Mouse (Mus musculus) liver, embryonic 11.5 days (tissue): ENCODE data around the gene Sept11. TPM values are rescaled to one million over a fixed set of nuclear protein-coding genes. Genes with fewer than 3 reads are reported as not detected.

Experiments
- ATAC-seq: fragments of 200-750 bp; cut with Nextera tagmentation; replicated peaks from 2 replicates; pipeline ENCODE4 v1.8.0; 2017; ENCODE audit warnings: moderate number of reproducible peaks, mild to moderate bottlenecking, moderate TSS enrichment, moderate library complexity; ENCODE audit not compliant: low FRiP score
- DNase-seq: peaks from one replicate; pipeline ENCODE4 v3.0.0-alpha.2; 2017; ENCODE audit warnings: low spot score
- H3K27ac ChIP-seq: fragments of 300-500 bp; sonication (generic); 2 replicates; pipeline ENCODE4 v1.5.1; 2014; ENCODE audit warnings: mild to moderate bottlenecking, low read depth, low read length, control low read depth
- H3K27me3 ChIP-seq: fragments of 300-500 bp; sonication (generic); replicated peaks from 2 replicates; pipeline ENCODE4 v1.6.1; 2014; ENCODE audit warnings: low read length, mixed read lengths; ENCODE audit not compliant: control insufficient read depth, insufficient read depth
- H3K36me3 ChIP-seq: fragments of 300-500 bp; sonication (generic); 2 replicates; pipeline ENCODE4 v1.6.1; 2014; ENCODE audit warnings: mild to moderate bottlenecking, low read length, moderate library complexity, mixed read lengths; ENCODE audit not compliant: control insufficient read depth, insufficient read depth
- H3K4me1 ChIP-seq: fragments of 300-500 bp; sonication (generic); replicated peaks from 2 replicates; pipeline ENCODE4 v1.6.1; 2014; ENCODE audit warnings: low read length, mixed read lengths; ENCODE audit not compliant: control insufficient read depth, insufficient read depth
- H3K4me2 ChIP-seq: fragments of 300-500 bp; sonication (generic); 2 replicates; pipeline ENCODE4 v1.6.1; 2014; ENCODE audit warnings: mild to moderate bottlenecking, control low read depth, moderate library complexity
- H3K4me3 ChIP-seq: fragments of 300-500 bp; sonication (generic); 2 replicates; pipeline ENCODE4 v1.5.1; 2014; ENCODE audit warnings: low read depth, low read length, control low read depth
- H3K9ac ChIP-seq: fragments of 300-500 bp; sonication (generic); 2 replicates; pipeline ENCODE4 v1.6.1; 2014; ENCODE audit warnings: low read depth, low read length, control low read depth
- H3K9me3 ChIP-seq: fragments of 300-500 bp; sonication (generic); 2 replicates; pipeline ENCODE4 v1.6.1; 2016; ENCODE audit warnings: low read length, inconsistent platforms, mixed read lengths; ENCODE audit not compliant: control insufficient read depth
- WGBS: fragments of 180-500 bp; shearing (Covaris S2); extraction: QIAGEN DNeasy Blood & Tissue Kit; methylation state at CpG from one replicate; pipeline ENCODE4 v1.1.7; 2014; 5-methylcytosine and 5-hydroxymethylcytosine counted together
- polyA plus RNA-seq: library from polyadenylated mRNA; unstranded; fragments of >200 nt; fragmentation: Nextera tagmentation; extraction: Ambion mirVana; gene quantifications from 2 replicates; pipeline ENCODE4 v1.2.1, GENCODE M21; 2014

Sept11 gene
- polyA plus RNA-seq, 1 experiment from 2014 or later: 89.0 TPM

GRCm38 (mm10) chr5:93115059-93115458 is 21.8 kb downstream of the Sept11 start:
- ATAC-seq (no peak), DNase-seq (no peak)
- H3K4me1 ChIP-seq: peaks cover 6% of the 10 kb centered on the region; the same call in 1 of the 2 replicates
- no peaks in the 10 kb centered on the region for H3K9me3 ChIP-seq
- H3K27ac ChIP-seq: no peak overlapping the region
- no peak overlapping the region for H3K4me3 ChIP-seq
- no peak overlapping the region for H3K4me2 ChIP-seq
- no peaks in the 10 kb centered on the region for H3K36me3 ChIP-seq
- WGBS: 87% methylated on average over 6 of the region's 6 CpGs
- H3K9ac ChIP-seq: no peak overlapping the region
- no peaks in the 10 kb centered on the region for H3K27me3 ChIP-seq

DNA sequence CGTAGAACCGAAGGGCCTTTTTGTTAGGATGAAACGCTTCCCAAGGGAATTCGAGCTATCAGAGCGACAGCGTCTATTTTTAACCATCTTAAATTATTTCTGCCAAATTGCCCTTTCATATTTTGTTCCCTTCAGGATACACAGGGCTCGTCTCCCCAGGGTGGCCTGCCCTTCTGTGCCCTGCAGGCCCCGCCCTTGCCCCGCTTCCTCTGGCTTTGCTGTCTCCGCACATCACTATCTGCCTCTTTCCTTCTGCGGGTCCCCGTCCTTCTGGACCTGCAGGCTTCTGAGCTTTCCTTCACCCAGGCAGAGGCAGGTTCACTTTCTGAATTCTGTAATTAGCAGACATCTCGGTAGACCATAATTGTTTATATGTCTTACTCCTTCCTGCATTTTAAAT is 22.6 kb downstream of the Sept11 start:
- no peak overlapping the region for H3K4me3 ChIP-seq
- H3K9ac ChIP-seq: no peak overlapping the region
- no peaks in the 10 kb centered on the region for H3K9me3 ChIP-seq
- ATAC-seq: no peak
- H3K4me2 ChIP-seq: no peak overlapping the region
- DNase-seq: no peak
- WGBS: 80% methylated on average over 13 of the region's 13 CpGs
- H3K36me3 ChIP-seq: no peaks in the 10 kb centered on the region
- no peaks in the 10 kb centered on the region for H3K27me3 ChIP-seq
- H3K27ac ChIP-seq: no peak overlapping the region
- H3K4me1 ChIP-seq: peaks cover 6% of the 10 kb centered on the region; the same call in 1 of the 2 replicates

DNA sequence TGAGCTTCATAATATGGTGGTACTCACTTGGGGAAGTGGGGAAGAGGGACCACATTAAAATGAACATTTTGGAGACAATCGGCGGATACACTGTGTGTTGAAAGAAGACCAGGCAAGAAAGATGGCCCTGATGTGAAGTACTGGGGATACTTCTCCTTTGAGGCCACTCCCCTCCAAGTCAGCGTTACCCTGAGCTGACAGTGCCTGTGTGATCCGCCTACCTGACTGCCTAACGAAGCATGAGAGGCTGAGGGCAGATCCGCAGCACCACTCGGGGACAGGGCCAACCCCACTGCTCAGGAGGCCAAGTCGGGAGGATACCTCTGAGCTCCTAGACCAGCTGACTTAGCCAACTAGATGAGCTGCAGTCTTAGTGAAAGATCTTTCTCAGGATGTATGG is 24.4 kb downstream of the Sept11 start:
- no peak overlapping the region for H3K4me3 ChIP-seq
- ATAC-seq (no peak), DNase-seq (no peak)
- no peaks in the 10 kb centered on the region for H3K36me3 ChIP-seq
- H3K4me2 ChIP-seq: no peak overlapping the region
- no peak overlapping the region for H3K9ac ChIP-seq
- H3K9me3 ChIP-seq: no peaks in the 10 kb centered on the region
- H3K27ac ChIP-seq: no peak overlapping the region
- peaks cover 6% of the 10 kb centered on the region; the same call in 1 of the 2 replicates for H3K4me1 ChIP-seq
- 77% methylated on average over 8 of the region's 8 CpGs for WGBS
- no peaks in the 10 kb centered on the region for H3K27me3 ChIP-seq

- Histone ChIP-seq H3K36me3 (no peaks in the 10 kb centered on the region), H3K9me3 (no peaks in the 10 kb centered on the region), H3K27ac (no peak overlapping the region), H3K4me2 (no peak overlapping the region), H3K4me3 (no peak overlapping the region), H3K4me1 (peaks cover 11% of the 10 kb centered on the region), H3K27me3 (no peaks in the 10 kb centered on the region), H3K9ac (no peak overlapping the region)
- DNase-seq (no peak), ATAC-seq (no peak)
- WGBS: 90% methylated on average over 8 of the region's 8 CpGs
These were observed 28.4 kb downstream of the Sept11 start for GRCm38 (mm10) chr5:93121660-93122059.

- WGBS: 54% methylated on average over 9 of the region's 9 CpGs
- H3K9ac ChIP-seq: no peak overlapping the region
- H3K4me1 ChIP-seq: peaks cover 31% of the 10 kb centered on the region
- H3K36me3 ChIP-seq: no peaks in the 10 kb centered on the region
- peak; percentile 22; the same call in 1 of the 2 replicates for ATAC-seq
- no peak overlapping the region for H3K4me2 ChIP-seq
- no peak overlapping the region for H3K27ac ChIP-seq
- DNase-seq: no peak
- no peak overlapping the region for H3K4me3 ChIP-seq
- no peaks in the 10 kb centered on the region for H3K9me3 ChIP-seq
- no peaks in the 10 kb centered on the region for H3K27me3 ChIP-seq
These were observed 31.0 kb downstream of the Sept11 start for GRCm38 (mm10) chr5:93124031-93124826.

DNA sequence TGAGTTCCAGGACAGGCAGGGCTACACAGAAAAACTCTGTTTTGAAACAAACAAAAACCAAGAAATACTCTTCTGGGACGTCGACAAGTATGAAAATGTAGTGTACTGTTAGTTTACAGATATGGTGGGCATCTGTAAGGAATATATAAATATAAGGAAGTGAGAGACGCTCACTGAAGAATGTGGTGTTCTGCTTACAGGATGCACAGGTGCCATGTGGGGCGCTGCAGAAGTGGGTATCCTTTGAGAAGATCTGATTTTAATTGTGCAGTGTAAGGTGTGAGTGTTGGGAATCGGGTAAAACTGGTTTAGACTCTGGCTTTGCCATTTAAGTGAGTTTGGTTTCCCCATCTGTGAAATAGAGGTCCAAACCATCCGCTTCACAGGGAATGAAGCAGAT is 32.1 kb downstream of the Sept11 start:
- H3K9me3 ChIP-seq: no peaks in the 10 kb centered on the region
- no peaks in the 10 kb centered on the region for H3K27me3 ChIP-seq
- H3K4me2 ChIP-seq: no peak overlapping the region
- 85% methylated on average over 6 of the region's 6 CpGs for WGBS
- no peak overlapping the region for H3K4me3 ChIP-seq
- H3K4me1 ChIP-seq: peaks cover 33% of the 10 kb centered on the region
- ATAC-seq (no peak), DNase-seq (no peak)
- H3K36me3 ChIP-seq: no peaks in the 10 kb centered on the region
- H3K27ac ChIP-seq: no peak overlapping the region
- no peak overlapping the region for H3K9ac ChIP-seq

DNA sequence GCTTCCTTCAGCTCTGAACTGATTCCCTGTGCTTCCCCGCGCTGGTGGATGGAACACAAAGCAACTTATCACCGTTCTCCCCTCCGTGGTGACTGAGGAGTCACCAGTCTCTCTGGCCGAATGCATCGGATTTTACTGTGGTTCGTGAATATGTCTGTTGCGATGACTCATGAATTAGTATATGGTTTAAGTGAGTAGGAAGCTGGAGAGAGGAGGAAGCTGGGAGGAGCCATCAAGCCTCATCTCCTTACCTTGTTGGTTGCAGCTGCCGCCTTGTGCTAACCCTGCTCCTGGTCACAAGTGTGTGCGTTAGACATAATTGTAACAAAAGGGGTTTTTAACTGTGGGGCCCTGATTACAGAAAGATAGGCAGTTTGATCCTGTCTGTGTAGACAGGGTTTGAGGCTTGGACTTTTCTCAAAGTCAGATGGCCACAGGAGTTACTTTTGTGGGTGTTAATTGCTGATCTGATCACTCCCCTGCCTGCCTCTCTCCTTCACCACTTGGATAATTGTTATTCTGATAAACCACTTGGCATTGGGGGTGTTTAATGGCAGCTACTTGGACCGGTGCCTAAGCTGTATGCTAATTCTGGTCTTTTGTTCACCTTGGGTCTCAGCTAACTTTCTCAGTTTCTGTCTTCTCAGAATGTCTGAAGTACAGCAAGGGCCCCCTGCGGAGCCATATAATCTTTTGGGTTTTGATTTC is 33.1 kb downstream of the Sept11 start:
- ATAC-seq: no peak
- WGBS: 52% methylated on average over 12 of the region's 12 CpGs
- H3K4me1 ChIP-seq: peaks cover 42% of the 10 kb centered on the region

GRCm38 (mm10) chr5:93126930-93127562 is 33.8 kb downstream of the Sept11 start:
- ATAC-seq: no peak

More for the DNA sequence above, 33.1 kb downstream of the Sept11 start:
- Histone ChIP-seq H3K4me3 (no peak overlapping the region), H3K4me2 (no peak overlapping the region), H3K36me3 (no peaks in the 10 kb centered on the region), H3K9ac (no peak overlapping the region), H3K27ac (no peak overlapping the region), H3K27me3 (no peaks in the 10 kb centered on the region), H3K9me3 (no peaks in the 10 kb centered on the region)
- DNase-seq: no peak

More at GRCm38 (mm10) chr5:93126930-93127562, 33.8 kb downstream of the Sept11 start:
- Histone ChIP-seq H3K27me3 (no peaks in the 10 kb centered on the region), H3K36me3 (no peaks in the 10 kb centered on the region), H3K4me1 (peaks cover 49% of the 10 kb centered on the region), H3K9me3 (no peaks in the 10 kb centered on the region), H3K9ac (no peak overlapping the region), H3K27ac (no peak overlapping the region), H3K4me2 (no peak overlapping the region), H3K4me3 (no peak overlapping the region)
- DNase-seq: no peak
- 63% methylated on average over 4 of the region's 4 CpGs for WGBS
